Mouse (Mus musculus) hindbrain, postnatal 0 days (tissue): ENCODE data around the gene Nptxr. TPM values are rescaled to one million over a fixed set of nuclear protein-coding genes. Genes with fewer than 3 reads are reported as not detected.

ENCODE experiments used
- ATAC-seq: fragments of 200-750 bp; cut with Nextera tagmentation; 2 replicates; pipeline ENCODE4 v1.8.0; 2017; ENCODE audit warnings: mild to moderate bottlenecking, moderate TSS enrichment, moderate library complexity
- DNase-seq: peaks from one replicate; pipeline ENCODE4 v3.0.0-alpha.2; 2015; ENCODE audit warnings: low spot score
- H3K27ac ChIP-seq: fragments of 300-500 bp; sonication (generic); 2 replicates; pipeline ENCODE4 v1.5.1; 2014; ENCODE audit warnings: mild to moderate bottlenecking
- H3K27me3 ChIP-seq: fragments of 300-500 bp; sonication (generic); 2 replicates; pipeline ENCODE4 v1.6.1; 2014; ENCODE audit warnings: low read length, mixed read lengths; ENCODE audit not compliant: insufficient read depth
- H3K36me3 ChIP-seq: fragments of 300-500 bp; sonication (generic); 2 replicates; pipeline ENCODE4 v1.6.1; 2014; ENCODE audit warnings: low read length, mixed read lengths; ENCODE audit not compliant: insufficient read depth
- H3K4me1 ChIP-seq: fragments of 300-500 bp; sonication (generic); 2 replicates; pipeline ENCODE4 v1.6.1; 2014; ENCODE audit warnings: antibody characterized with exemption, low read length, mixed read lengths; ENCODE audit not compliant: insufficient read depth
- H3K4me2 ChIP-seq: fragments of 300-500 bp; sonication (generic); 2 replicates; pipeline ENCODE4 v1.6.1; 2014; ENCODE audit warnings: low read depth, mild to moderate bottlenecking, low read length, moderate library complexity, mixed read lengths
- H3K4me3 ChIP-seq: fragments of 300-500 bp; sonication (generic); 2 replicates; pipeline ENCODE4 v1.5.1; 2014; ENCODE audit warnings: low read length
- H3K9ac ChIP-seq: fragments of 300-500 bp; sonication (generic); replicated peaks from 2 replicates; pipeline ENCODE4 v1.6.1; 2014; ENCODE audit warnings: mild to moderate bottlenecking, low read length, moderate library complexity, mixed read lengths
- H3K9me3 ChIP-seq: fragments of 300-500 bp; sonication (generic); 2 replicates; pipeline ENCODE4 v1.6.1; 2016; ENCODE audit warnings: low read length, mixed read lengths
- CTCF ChIP-seq: IDR thresholded peaks from 2 replicates; pipeline ENCODE4 v1.5.1; 2016; ENCODE audit warnings: antibody characterized with exemption, control low read depth, low read depth
- whole genome bisulfite sequencing: fragments of 180-500 bp; shearing (Covaris S2); extraction: QIAGEN DNeasy Blood & Tissue Kit; methylation state at CpG from one replicate; pipeline ENCODE4 v1.1.7; 2014; 5-methylcytosine and 5-hydroxymethylcytosine counted together
- polyA plus RNA-seq: library from polyadenylated mRNA; unstranded; fragments of >200 nt; fragmentation: Nextera tagmentation; extraction: Ambion mirVana; gene quantifications from 2 replicates; pipeline ENCODE4 v1.2.1, GENCODE M21; 2015
- total RNA-seq: library from RNA; depleted of rRNA; stranded (reverse); fragments of >200 nt; gene quantifications from 2 replicates; pipeline ENCODE4 v1.2.3, GENCODE M21; 2014; rRNA removed

Gene Nptxr
- 226 and 245 TPM in 2 replicates for total RNA-seq
- polyA plus RNA-seq, result 59.9 and 68.5 TPM in 2 replicates

DNA sequence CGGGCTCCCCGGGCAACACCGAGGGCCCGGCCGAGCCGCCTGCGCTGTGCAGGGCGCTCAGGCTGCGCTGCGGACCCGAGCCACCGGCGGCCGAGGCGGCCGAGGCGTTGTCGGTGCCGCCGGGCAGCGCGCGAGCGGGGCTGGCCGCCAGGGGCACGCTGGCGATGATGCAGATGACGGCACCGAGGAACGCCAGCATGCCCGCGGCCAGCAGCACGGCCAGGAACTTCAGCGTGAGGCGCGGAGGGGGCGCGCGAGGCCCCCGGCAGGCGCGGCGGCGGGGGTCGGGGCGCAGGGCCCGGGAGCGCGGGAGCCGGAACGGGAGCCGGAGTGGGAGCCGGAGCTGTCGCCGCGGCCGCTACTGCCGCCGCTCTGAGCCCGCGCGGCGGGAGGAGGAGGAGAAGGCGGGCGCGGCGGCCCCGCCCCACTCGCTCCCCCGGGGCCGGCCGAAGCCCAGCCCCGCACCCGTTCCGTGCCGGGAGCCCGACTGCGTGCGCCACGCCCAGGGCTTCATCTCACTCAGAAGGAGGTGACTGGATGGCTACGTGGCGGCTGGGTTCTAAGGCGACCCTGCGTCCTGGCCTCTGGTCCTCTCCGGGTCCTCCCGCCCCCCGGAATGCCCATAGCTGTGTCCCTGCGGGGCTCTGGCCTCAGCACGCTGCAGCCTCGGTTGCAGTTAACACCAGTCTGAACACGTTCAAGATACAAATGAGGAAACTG, at the start of gene Nptxr:
Nptxr (minus strand) TSS at position 415 of the 720 bp plus-strand sequence.
- Histone ChIP-seq H3K9me3 (no peaks in the 10 kb centered on the region), H3K4me3 (peak within 1 kb of the TSS; percentile 69), H3K36me3 (no peaks in the 10 kb centered on the region), H3K27me3 (no peaks in the 10 kb centered on the region), H3K4me1 (peaks cover 8% of the 10 kb centered on the region; the same call in 1 of the 2 replicates), H3K27ac (peak within 1 kb of the TSS; percentile 84), H3K9ac (peak within 1 kb of the TSS; percentile 89), H3K4me2 (peak within 1 kb of the TSS; percentile 73)
- peak; percentile 80 for DNase-seq
- under 1% methylated on average over 65 of the region's 91 CpGs for WGBS
- no peak for TF ChIP-seq CTCF
- peak; percentile 74 for ATAC-seq

DNA sequence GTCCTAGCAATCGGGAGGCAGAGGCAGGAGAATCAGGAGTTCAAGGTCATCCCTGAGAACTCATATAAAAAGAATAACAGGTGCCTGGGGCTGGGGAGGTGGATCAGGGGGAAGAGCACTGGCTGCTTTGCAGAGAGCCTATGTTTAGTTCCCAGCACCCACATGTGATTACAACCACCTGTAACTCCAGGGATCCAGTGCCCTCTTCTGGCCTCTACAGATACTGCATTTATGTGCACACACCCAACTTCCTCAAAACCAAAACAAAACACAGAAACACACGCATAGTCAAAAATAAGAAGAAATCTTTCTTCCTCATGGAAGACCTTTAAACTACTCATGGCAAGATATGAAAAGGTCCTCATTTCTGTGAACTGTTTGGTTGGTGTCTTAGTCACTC, 45.6 kb upstream of the Nptxr start:
- WGBS, result 91% methylated on average over 2 of the region's 2 CpGs
- DNase-seq (no peak), ATAC-seq (no peak)
- Histone ChIP-seq H3K27ac (no peak overlapping the region), H3K9me3 (no peaks in the 10 kb centered on the region), H3K9ac (no peak overlapping the region), H3K4me3 (no peak overlapping the region), H3K36me3 (no peaks in the 10 kb centered on the region), H3K27me3 (no peaks in the 10 kb centered on the region), H3K4me1 (peaks cover 9% of the 10 kb centered on the region; the same call in 1 of the 2 replicates), H3K4me2 (no peak overlapping the region)
- TF ChIP-seq CTCF, result no peak

GRCm38 (mm10) chr15:79847100-79847499, 42.5 kb upstream of the Nptxr start:
- H3K27ac ChIP-seq, result peak overlapping the region; percentile 26; the same call in 1 of the 2 replicates
- H3K4me1 ChIP-seq, result peaks cover 9% of the 10 kb centered on the region; the same call in 1 of the 2 replicates
- H3K4me2 ChIP-seq, result no peak overlapping the region
- 19% methylated on average over 5 of the region's 5 CpGs for WGBS
- no peak overlapping the region for H3K9ac ChIP-seq
- peak; percentile 49 for DNase-seq
- no peaks in the 10 kb centered on the region for H3K36me3 ChIP-seq
- no peak for TF ChIP-seq CTCF
- 0 out of 2 replicates have a peak, but pooled peaks have one; percentile 27 for ATAC-seq
- no peak overlapping the region for H3K4me3 ChIP-seq
- no peaks in the 10 kb centered on the region for H3K9me3 ChIP-seq
- H3K27me3 ChIP-seq, result no peaks in the 10 kb centered on the region

DNA sequence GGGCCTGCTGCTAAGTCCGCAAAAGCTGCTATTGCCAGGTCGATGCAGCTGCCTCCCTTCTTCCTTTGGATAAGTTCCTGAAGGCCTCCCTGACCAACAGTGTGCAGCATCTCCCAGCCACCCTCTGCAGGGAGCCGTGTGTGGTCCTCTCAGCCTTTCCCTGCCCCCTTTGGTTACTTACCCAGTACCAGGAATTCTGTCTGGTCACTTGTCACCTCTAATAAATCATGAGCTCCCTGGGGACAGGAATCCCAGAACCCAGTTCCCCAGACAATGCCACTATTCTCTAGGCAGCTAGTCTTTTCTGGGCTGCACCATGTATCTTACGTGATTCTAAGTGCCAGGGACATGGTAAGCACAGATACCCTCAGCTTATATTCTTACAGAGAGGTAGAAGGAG, 41.4 kb upstream of the Nptxr start:
- Histone ChIP-seq H3K4me1 (peaks cover 9% of the 10 kb centered on the region; the same call in 1 of the 2 replicates), H3K36me3 (no peaks in the 10 kb centered on the region), H3K27me3 (no peaks in the 10 kb centered on the region), H3K27ac (no peak overlapping the region), H3K4me2 (no peak overlapping the region), H3K4me3 (no peak overlapping the region), H3K9ac (no peak overlapping the region), H3K9me3 (no peaks in the 10 kb centered on the region)
- no peak for TF ChIP-seq CTCF
- ATAC-seq (no peak), DNase-seq (no peak)
- 51% methylated on average over 4 of the region's 4 CpGs for WGBS

- no peak overlapping the region for H3K27ac ChIP-seq
- H3K4me1 ChIP-seq, result peaks cover 9% of the 10 kb centered on the region; the same call in 1 of the 2 replicates
- ATAC-seq (no peak), DNase-seq (no peak)
- no peaks in the 10 kb centered on the region for H3K9me3 ChIP-seq
- H3K27me3 ChIP-seq, result no peaks in the 10 kb centered on the region
- no peak overlapping the region for H3K9ac ChIP-seq
- 88% methylated on average over 3 of the region's 3 CpGs for WGBS
- H3K4me3 ChIP-seq, result no peak overlapping the region
- H3K4me2 ChIP-seq, result no peak overlapping the region
- no peak for TF ChIP-seq CTCF
- H3K36me3 ChIP-seq, result no peaks in the 10 kb centered on the region
Measured at GRCm38 (mm10) chr15:79842985-79843384, 38.4 kb upstream of the Nptxr start.

DNA sequence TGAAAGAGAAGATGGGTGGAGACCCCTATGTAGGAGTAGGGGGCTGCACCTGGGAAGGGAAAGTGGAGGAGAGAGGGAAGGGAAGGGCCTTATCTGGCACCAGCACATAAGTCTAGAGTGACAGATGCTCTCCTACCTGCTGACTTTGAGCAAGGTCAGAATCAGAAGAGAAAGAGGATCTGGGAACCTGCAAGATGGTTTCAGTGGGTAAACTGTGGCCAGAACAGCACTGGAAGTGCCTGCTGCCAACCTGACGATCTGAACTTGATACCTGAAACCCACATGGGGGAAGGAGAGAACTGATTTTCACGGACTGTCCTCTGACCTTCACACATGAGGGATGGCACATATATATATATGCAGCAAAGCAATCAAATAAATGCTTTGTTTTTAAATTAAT, 35.7 kb upstream of the Nptxr start:
- 68% methylated on average over 2 of the region's 2 CpGs for WGBS
- Histone ChIP-seq H3K27ac (no peak overlapping the region), H3K4me2 (no peak overlapping the region), H3K36me3 (no peaks in the 10 kb centered on the region), H3K4me3 (no peak overlapping the region), H3K9me3 (no peaks in the 10 kb centered on the region), H3K9ac (no peak overlapping the region), H3K27me3 (no peaks in the 10 kb centered on the region), H3K4me1 (no peaks in the 10 kb centered on the region)
- no peak for DNase-seq
- no peak for TF ChIP-seq CTCF
- ATAC-seq, result no peak

DNA sequence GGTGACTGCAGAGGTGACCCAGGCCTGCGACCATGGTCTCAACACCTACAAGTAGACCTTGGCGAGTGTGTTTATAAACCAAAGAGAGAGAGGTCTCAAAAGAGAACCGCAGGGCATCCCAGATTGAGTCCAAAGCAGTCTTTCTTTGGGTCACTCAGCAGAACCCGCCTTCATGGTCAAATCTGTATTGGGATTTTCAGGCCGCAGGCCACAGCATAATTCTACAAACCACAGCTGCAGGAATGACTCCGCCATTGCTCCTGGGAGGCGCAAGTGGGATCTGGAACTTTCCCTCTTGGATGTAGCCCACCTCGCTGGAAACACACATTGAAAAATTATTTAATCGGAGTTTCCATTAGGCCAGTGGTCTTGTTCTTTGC, 30.3 kb upstream of the Nptxr start:
- peak overlapping the region; percentile 100 for H3K4me2 ChIP-seq
- WGBS, result 29% methylated on average over 9 of the region's 9 CpGs
- H3K36me3 ChIP-seq, result no peaks in the 10 kb centered on the region
- H3K4me1 ChIP-seq, result peaks cover 16% of the 10 kb centered on the region
- H3K9me3 ChIP-seq, result no peaks in the 10 kb centered on the region
- peak overlapping the region; percentile 83 for H3K4me3 ChIP-seq
- no peak for TF ChIP-seq CTCF
- H3K9ac ChIP-seq, result peak overlapping the region; percentile 80; the same call in 1 of the 2 replicates
- ATAC-seq (no peak), DNase-seq (no peak)
- H3K27ac ChIP-seq, result peak overlapping the region; percentile 95
- H3K27me3 ChIP-seq, result no peaks in the 10 kb centered on the region
